Mouse (Mus musculus): Measurements from ENCODE around the gene Pitpnm1. TPM values are rescaled to one million over a fixed set of nuclear protein-coding genes. Genes with fewer than 3 reads are reported as not detected.

The Pitpnm1 gene
- polyA plus RNA-seq, 2 experiments from 2014 or later: 98.7 to 113 TPM

- no peak for ATAC-seq
These were observed 4.0 kb upstream of the Pitpnm1 start for GRCm38 (mm10) chr19:4095802-4096201.

GRCm38 (mm10) chr19:4096642-4097440 is 3.0 kb upstream of the Pitpnm1 start, which contains the start of gene Cdk2ap2:
Gene Cdk2ap2 (plus strand): TSS chr19:4097182.
- ATAC-seq: peak; percentile 79

DNA sequence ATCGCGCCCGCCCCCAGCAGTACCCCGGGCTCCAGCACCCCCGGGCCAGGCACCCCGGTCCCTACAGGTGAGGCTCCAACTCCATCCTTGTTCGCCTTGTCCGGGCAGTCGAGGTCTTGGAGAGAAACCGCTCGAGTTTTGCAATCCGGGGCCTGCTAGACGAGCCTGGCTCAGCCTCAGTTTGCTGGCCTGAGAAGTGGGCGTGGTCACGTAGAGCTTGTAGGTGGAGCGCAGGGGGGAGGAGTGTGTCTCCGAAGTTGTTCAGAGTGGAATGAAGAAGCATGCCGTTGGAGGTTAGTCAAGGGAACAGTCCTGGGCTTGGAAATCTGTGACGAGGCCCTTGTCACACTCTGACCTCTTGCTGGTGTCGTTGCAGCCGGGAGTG is 2.4 kb upstream of the Pitpnm1 start:
- peak; percentile 15 for ATAC-seq

DNA sequence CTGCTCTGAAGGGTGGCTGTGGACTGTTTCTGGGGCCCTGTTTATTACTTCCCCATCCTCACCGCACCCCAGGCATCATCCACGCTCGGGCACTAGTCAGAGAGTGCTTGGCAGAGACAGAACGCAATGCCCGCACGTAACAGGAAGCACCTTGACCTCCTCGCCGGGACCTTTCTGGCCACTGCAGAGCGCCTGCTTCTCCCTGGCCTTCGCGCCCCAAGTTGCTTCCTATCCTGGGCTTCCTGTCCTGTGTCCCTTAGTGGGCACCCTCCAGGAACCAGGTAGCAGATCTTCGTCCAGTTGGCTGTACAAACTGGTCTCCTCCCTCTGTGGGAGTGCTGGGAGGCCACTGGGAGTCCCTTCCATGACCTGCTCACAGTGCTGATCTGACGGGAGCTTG is 1.4 kb upstream of the Pitpnm1 start:
- no peak for ATAC-seq

- ATAC-seq: peak; percentile 32
These were observed 742 bp upstream of the Pitpnm1 start for GRCm38 (mm10) chr19:4099056-4099455.

DNA sequence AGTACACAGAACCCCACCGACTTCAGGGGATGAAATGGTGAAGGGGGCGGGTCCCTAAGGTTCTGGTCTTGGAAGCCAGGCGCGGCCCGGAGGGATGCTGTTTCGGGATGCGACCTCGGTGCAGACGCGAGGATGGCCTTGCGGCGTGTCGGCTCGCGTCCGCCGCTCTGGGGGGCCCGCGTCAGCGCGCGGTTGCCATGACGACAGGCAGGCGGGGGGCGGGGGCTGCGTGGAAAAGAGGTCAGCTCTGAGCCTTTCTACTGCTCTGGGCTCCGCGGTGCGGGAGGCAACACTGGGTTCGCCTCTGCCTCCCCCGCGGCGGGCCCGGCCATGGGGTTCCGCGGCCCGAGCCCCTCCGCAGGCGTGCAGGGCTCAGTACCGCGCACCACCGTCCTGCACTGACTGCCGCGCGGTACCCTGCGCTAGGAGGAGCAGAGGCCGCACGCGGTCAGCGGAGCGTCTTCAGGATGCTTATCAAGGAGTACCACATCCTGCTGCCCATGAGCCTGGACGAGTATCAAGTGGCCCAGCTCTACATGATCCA is 992 bp downstream of the Pitpnm1 start:
- ATAC-seq: no peak

GRCm38 (mm10) chr19:4101466-4101865 is 1.7 kb downstream of the Pitpnm1 start:
- ATAC-seq: no peak

- ATAC-seq: no peak
These were observed 2.3 kb downstream of the Pitpnm1 start for GRCm38 (mm10) chr19:4102049-4102448.

- ATAC-seq: no peak
These were observed 2.8 kb downstream of the Pitpnm1 start for GRCm38 (mm10) chr19:4102626-4103025.

- no peak for ATAC-seq
These were observed 3.5 kb downstream of the Pitpnm1 start for GRCm38 (mm10) chr19:4103294-4103693.

DNA sequence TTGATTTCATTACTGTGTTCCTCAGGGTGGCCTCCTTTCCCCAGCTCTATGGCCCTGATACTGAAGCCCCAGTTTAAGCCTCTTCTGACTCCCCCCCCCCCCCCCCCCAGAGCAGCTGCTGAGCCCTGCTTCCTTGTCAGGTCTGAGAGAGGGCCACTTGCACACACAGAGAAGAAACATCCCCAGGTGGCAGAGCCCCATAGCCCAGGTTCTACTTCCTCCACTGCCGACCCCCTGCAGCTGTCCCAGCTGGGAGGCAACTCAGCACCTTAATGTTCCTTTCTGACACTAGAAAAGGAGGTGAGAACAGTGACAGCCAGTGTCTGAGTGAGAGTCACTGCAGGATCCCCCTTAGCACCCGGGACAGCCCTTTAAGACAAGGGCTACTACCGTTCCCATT is 4.0 kb downstream of the Pitpnm1 start:
- ATAC-seq: no peak

DNA sequence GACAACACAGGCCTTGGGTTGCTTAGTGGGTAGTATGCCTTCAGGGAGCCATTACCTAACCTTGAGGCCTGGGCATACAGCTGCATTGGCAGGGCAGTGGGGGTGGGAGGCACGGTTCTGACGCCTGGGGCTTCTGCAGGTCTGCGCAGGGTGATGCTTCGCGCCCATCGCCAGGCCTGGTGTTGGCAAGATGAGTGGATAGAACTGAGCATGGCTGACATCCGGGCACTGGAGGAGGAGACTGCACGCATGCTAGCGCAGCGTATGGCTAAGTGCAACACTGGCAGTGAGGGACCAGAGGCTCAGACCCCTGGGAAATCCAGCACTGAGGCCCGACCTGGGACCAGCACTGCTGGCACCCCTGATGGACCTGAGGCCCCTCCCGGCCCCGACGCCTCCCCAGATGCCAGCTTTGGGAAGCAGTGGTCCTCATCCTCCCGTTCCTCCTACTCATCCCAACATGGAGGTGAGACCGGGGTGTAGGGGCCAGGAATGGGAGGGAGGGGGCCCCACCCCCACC is 4.9 kb downstream of the Pitpnm1 start:
- ATAC-seq: no peak

DNA sequence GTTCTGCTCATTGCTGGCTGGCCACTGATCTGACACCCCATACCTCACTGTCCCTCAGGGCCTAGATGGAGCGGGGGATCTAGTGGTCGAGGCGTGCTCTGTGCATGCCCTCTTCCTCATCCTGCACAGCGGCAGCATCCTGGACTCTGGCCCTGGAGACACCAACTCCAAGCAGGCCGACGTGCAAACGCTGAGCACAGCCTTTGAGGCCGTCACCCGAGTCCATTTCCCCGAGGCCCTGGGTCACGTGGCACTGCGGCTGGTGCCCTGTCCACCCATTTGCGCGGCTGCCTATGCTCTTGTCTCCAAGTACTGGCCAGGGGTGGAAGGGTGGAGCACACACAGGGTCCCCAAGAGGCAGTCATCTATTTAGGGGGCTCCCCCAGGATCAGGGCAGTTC is 6.9 kb downstream of the Pitpnm1 start:
- ATAC-seq: no peak

DNA sequence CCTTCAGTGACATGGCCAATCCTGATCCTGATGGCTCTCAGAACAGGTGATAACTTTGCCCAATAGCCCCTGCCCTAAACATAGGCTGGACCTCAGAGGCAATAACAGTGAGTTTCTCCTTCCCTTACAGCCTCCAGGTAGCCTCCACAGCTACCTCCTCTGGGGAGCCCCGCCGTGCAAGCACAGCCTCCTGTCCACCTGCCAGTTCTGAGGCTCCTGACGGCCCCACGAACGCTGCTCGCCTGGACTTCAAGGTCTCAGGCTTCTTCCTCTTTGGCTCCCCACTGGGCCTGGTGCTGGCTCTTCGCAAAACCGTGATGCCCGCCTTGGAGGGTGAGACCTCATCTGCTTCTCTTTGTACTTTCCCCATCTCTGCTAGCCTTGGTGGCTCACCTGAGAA is 8.7 kb downstream of the Pitpnm1 start:
- no peak for ATAC-seq

- ATAC-seq: no peak
These were observed 12.5 kb downstream of the Pitpnm1 start for GRCm38 (mm10) chr19:4112063-4112960.

DNA sequence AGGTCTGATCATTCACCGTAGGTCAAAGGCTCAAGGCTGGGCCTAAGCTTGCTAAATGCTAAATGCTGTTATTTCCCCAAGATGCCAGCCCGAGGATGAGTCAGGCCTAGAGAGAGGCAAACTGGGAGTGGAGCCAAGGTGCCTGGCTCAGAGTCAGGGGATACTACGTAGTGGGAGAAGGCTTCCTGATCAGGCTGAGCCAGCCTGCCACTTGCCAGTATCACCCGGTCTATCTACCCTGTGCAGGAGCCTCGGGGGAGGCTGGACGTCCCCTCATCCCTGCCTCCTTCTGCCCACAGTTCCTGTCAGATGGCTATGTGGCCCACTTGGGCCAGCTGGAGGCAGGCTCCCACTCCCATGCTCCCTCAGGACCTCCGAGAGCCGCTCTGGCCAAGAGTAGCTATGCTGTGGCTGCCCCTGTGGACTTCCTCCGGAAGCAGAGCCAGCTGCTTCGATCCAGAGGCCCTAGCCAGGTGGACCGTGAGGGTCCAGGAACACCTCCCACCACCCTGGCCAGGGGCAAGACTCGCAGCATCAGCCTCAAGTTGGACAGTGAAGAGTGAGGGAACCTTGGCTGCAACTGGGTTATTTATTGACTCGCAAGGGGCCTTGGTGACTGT is 13.5 kb downstream of the Pitpnm1 start:
- peak; percentile 19 for ATAC-seq

- peak; percentile 84 for ATAC-seq
These were observed 14.0 kb downstream of the Pitpnm1 start for GRCm38 (mm10) chr19:4113806-4114230.

- no peak for ATAC-seq
These were observed 14.8 kb downstream of the Pitpnm1 start for GRCm38 (mm10) chr19:4114551-4114950.

DNA sequence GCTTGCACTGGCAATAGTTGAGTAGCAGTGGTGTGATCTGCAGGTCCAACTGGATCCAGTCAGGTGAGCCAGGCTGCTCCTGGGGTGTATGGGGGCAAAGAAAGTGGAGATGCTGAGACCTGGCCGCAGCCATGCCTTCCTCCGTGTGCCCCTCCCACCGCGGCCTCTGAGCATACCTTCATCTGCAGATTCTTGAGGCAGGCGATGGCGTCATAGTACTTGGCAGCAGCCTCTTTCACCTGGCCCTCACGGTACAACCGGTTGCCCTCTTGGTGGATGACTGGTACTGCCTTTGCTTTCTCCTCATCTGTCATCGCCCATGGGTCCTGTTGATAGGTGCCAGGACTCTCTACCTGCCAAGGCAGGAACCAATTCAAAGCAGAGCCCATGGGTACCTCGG is 15.3 kb downstream of the Pitpnm1 start:
- no peak for ATAC-seq

GRCm38 (mm10) chr19:4115816-4116215 is 16.0 kb downstream of the Pitpnm1 start:
- no peak for ATAC-seq

DNA sequence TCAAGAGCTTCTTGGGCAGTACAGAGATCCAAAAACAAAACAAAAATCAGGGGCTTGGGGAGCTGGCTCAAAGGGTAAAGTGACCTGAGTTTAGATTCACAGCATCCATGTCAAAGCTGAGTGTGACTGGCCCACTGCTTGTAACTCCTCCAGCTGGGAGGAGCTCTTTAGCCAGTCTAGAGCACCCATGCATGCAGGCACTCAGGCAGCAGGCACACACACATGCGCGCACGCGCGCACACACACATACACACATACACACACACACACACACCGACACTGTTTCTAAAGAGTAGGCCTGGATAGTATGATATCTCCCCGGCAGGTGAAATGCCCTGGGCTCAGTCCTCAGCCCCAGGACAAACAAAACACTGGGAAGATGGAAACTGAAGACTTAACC is 17.2 kb downstream of the Pitpnm1 start:
- no peak for ATAC-seq

GRCm38 (mm10) chr19:4118350-4118749 is 18.6 kb downstream of the Pitpnm1 start:
- no peak for ATAC-seq
